Mouse (Mus musculus): ENCODE data around the gene Foxk1. TPM values are rescaled to one million over a fixed set of nuclear protein-coding genes. Genes with fewer than 3 reads are reported as not detected.

The Foxk1 gene
- total RNA-seq, 2 experiments from 2014 or later = 6.8 to 12.3 TPM

DNA sequence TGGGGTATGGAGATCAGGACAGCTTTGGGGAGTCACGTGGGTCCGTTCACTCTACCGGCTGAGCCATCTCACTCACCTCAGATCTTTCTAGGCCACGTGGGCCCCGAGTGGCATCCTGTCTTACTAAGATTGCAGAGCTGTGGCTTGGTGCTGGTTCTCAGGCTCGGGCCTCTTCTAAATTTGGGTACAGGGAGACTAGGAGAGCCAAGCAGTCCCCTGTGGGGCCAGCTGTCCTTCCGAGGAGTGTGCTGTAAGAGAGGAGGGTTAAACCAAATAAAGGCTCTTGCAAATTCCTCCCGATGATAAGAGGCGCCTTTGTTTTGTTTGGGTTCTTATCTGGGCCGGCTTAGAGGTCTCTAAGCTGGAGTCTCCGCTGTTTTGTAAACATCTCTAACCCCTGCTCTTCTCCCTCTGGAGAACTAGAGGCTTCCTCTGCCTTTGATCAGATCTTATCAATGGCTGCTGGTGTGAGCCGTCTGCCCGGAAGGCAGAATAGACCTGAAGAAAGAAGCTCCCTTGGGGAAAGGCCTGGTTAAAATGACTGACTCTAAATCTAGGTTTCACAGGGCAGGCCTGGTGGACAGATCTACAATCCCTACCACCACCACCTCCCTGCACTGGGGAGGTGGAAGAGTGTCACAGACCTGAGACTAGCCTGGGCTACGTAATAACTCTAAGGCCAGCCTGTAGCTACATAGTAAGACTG lies 14.9 kb downstream of the Foxk1 start:
- ATAC-seq (replicated peaks; ENCODE audit: low FRiP score, low TSS enrichment, poor library complexity, severe bottlenecking) = peak; percentile 87

DNA sequence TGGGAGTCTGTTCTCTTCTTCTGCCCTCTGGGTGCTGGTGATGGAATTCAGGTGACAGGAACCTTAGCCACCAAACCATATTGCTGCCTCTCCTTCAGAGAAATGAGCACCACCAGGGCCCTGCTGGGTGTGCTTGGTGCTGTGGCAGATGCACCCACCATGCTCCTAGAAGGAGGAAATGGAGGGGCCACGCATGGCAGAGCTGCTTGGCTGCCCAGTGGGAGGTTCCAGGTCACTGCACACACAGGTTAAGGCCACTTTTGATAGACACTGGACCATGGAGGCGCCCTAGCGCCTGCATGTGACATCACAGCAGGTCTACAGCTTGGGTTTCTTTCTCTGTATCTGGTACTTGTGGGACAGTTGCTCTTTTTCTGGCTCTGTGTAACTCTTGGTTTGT lies 15.8 kb downstream of the Foxk1 start:
- no peak for ATAC-seq (replicated peaks; ENCODE audit: low FRiP score, low TSS enrichment, poor library complexity, severe bottlenecking)

DNA sequence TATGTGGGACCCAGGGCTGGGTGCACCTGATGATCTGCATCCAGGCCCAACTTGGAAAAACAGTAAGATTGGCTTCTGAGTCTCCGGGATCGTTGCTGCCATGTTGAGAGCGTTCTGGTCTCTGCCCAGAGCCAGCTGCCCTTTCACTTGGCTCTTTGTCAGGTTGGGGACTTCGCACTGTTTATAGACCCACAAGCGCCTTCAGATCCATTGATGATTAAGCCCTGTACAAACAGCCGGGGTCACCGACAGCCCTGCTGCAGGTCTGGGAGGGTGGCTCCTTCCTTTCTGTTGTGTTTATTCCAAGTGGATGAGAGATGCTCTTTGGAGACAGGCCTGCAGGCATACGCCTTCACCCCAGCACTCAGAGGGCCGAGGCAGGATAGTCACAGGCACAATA lies 16.6 kb downstream of the Foxk1 start:
- no peak for ATAC-seq (replicated peaks; ENCODE audit: low FRiP score, low TSS enrichment, poor library complexity, severe bottlenecking)

DNA sequence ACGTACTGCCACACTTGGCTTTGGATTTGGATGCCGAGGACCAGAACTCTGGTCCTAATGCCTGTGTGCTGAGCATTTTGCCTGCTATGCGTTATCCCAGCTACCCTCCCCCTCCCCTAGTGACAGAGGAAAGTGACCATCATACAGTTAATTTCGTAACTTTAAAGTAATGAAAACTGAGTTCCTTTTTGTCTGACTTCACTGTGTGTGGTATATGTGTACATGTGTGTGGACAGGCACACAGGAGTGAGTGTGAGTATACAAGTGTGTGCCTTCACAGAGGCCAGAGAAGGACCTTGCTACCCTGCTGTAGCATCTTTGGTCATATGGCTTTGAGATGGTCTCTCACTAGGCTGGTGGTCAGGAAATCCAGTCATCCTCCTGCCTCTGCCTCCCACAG lies 17.1 kb downstream of the Foxk1 start:
- no peak for ATAC-seq (replicated peaks; ENCODE audit: low FRiP score, low TSS enrichment, poor library complexity, severe bottlenecking)

DNA sequence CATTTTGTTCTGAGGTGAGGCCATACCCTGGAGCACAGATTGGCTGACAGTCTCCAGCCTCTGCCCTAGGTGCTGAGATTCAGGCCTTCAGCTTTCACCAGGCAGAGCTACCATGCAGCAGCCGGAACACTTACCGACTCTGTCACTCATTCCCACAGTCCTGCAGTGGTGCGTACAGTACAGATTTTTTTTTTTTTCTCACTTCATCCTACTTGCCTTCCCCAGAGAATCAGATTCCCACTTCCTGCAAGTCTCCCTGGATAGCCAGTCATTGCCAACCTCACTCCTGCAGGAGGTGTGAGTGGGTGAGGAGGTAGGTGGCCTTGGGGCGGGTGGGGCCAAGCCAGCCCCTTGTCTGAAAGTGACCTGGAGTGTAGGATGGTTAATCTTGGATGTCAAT lies 19.0 kb downstream of the Foxk1 start:
- no peak for ATAC-seq (replicated peaks; ENCODE audit: low FRiP score, low TSS enrichment, poor library complexity, severe bottlenecking)

DNA sequence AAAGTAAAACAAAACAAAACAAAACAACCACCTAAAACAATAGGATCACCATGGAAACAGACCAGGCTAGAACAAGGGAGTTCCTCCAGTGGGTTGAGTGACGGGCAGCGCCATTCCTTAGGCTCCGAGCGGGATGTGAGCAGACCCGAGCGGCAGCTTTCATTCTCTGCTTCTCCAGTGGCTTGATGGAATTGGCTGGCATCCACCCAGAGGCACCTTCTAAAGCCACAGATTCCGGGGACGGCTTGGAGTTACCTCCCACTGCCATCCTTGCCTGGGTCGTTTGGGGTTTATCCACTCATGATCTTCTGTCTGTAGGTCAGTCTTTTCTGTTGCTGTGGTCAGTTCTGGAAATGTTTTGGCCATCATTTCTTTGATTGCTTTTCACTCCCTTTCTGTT lies 19.6 kb downstream of the Foxk1 start:
- no peak for ATAC-seq (replicated peaks; ENCODE audit: low FRiP score, low TSS enrichment, poor library complexity, severe bottlenecking)

DNA sequence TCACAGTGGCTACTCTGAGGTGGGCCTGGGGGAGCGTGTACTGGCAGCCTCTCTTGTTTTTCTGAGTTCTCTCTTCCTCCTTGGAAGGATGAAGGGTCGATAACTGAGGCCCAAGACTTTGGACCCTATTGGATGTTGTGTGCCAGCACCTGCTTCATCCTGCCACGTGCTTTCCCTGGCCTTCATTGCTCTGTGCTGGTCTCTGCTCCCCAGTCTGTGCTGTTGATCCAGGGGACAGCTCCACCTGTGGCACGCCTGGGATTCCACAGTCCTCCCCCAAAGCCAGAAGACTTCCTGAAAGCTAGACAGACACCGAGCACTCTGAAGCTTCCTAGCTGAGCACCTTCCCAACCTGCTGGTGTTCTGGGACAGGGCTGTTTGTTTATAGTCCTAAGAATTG lies 20.6 kb downstream of the Foxk1 start:
- ATAC-seq (replicated peaks; ENCODE audit: low FRiP score, low TSS enrichment, poor library complexity, severe bottlenecking) = no peak

DNA sequence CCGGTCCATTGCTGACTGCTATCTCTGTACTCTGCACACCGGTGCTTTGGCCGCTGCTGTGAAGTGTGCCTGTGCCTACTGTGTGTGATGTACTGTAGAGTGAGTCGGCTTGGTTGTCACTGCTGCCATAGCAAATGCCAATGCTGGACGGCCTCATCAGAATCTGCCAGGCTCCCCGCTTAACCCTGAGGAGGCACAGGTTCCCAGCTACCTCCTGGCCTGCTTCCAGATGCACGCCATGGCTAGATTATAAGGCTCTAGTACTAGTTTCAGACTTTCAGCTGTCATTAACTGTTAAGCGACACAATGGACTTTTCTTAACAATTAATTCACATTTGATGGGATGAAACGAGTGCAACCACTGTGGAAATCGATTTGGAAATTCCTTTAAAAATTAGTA lies 21.8 kb downstream of the Foxk1 start:
- ATAC-seq (replicated peaks; ENCODE audit: low FRiP score, low TSS enrichment, poor library complexity, severe bottlenecking) = no peak

DNA sequence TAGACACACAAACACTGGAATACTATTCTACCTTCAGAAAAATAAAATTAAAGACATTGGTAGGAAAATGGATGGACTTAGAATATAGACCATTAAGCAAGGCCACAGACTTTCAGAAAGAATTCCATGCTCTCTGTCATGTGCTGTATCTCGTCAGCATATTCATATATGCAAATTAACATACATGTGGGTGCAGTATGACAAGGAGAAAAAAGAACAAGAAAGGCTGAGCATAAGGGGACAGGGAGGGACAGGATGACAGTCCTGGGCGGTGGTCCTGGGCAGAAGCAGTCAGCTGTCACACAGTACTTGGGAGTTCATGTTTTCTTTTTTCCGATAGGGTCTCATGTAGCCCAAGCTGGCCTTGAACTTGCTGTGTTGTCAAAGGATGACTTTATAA lies 22.4 kb downstream of the Foxk1 start:
- no peak for ATAC-seq (replicated peaks; ENCODE audit: low FRiP score, low TSS enrichment, poor library complexity, severe bottlenecking)

DNA sequence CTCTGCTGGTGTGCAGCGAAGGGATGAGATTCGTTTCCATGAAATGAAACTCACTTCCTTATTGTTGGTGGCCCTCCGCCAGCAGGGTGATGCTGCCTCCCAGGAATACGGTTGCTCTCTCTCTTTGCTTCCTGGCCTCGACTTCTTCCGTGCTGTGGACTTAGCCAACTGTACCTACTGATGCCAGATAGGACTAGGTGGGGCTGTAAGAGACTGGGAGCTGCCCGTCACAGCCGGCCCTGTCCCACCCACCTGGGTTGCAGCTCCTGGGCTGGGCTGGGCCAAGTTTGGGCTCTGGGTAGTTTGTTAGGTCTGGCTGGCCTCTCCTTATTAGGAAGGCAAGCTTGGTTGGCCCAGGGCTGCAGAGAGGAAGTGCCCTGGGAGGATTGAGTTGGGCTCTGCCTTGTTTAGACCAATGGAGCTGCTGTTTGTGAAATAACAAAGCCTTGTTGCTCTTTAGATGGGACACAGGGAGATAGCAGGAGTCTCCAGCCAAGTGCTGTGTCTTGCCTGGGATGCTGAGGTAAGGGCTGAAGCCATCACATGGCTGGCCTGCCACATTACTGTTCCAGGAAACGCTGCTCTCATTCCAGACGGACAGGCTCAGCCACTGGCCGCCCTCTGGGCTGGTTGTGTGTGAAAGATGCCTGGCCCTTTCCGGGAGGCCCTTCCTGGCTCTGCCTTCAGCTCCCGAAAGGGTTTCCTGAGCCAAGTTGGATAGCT lies 23.5 kb downstream of the Foxk1 start:
- peak; percentile 66 for ATAC-seq (replicated peaks; ENCODE audit: low FRiP score, low TSS enrichment, poor library complexity, severe bottlenecking)

DNA sequence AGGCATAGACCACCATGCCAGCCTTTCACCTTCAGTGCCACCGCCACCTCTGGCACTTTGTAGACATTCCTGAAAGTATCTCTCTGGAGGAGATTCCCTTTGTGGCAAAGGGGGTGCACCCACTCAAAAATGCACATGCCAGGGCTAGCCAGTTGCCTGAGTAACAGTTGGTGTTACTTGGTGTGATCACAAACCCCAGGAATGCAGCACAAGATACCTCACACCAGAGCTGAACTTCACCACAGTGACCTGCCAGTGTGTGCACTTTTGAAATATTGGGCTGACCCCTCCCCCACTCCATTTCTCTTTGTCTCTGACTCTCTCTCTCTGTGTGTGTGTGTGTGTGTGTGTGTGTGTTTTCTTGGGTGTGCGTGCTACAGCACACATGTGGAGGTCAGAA lies 25.2 kb downstream of the Foxk1 start:
- no peak for ATAC-seq (replicated peaks; ENCODE audit: low FRiP score, low TSS enrichment, poor library complexity, severe bottlenecking)

DNA sequence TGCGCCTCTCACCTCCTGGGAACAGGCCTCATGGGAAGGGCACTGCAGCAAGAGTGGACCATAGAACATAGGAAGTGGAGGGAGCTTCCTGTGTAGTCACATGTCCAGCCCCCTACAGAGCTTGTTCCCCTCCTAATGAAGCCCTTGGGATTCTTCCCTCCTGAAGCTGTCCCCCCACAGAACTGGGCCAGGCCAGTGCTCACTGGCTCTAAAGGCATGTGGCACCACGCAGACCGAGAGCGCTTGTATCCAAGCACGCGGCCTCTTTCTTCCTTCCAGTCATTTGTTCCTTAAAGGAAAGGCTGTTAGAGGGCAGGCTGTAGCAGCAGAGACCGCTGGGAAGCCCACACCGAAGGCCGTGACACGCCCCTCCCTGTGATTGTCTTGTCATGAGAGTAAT lies 26.6 kb downstream of the Foxk1 start:
- ATAC-seq (replicated peaks; ENCODE audit: low FRiP score, low TSS enrichment, poor library complexity, severe bottlenecking) = no peak

DNA sequence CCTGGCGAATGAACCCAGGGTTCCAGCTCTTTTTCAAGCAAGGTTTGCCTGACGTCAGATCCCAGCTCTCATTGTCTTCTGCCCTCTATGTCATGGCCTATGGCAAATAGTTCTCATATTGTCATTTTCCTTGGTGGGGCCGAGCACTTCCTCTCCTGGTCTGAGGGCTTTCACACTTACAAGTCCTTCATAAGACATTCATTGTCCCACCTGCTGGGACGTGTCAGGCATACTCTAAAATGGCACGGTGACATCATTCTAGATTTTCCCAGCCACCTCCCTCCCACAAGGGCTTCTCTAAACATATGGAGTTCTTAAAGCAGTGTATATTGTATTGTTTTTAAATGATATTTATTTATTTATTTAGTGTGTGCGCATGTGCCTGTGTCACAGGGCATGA lies 27.4 kb downstream of the Foxk1 start:
- no peak for ATAC-seq (replicated peaks; ENCODE audit: low FRiP score, low TSS enrichment, poor library complexity, severe bottlenecking)

DNA sequence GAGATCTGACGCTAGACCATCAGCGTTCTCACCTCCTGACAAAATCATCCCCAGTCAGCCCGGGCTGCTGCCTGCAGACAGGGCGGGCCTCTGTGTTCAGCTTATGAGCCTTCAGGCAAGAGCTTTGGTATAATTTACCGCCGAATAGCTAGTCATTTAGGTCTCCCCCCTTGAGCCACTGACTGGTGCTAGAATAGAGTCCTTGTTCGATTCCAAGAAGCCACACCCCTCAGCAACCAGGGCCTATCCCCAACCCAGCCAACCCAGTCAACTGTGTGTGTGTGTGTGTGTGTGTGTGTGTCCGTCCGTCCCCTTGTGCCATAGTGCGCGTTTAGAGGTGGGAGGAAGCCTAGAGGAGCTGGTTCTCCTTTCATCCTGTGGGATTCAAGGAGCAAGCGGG lies 29.7 kb downstream of the Foxk1 start:
- no peak for ATAC-seq (replicated peaks; ENCODE audit: low FRiP score, low TSS enrichment, poor library complexity, severe bottlenecking)

DNA sequence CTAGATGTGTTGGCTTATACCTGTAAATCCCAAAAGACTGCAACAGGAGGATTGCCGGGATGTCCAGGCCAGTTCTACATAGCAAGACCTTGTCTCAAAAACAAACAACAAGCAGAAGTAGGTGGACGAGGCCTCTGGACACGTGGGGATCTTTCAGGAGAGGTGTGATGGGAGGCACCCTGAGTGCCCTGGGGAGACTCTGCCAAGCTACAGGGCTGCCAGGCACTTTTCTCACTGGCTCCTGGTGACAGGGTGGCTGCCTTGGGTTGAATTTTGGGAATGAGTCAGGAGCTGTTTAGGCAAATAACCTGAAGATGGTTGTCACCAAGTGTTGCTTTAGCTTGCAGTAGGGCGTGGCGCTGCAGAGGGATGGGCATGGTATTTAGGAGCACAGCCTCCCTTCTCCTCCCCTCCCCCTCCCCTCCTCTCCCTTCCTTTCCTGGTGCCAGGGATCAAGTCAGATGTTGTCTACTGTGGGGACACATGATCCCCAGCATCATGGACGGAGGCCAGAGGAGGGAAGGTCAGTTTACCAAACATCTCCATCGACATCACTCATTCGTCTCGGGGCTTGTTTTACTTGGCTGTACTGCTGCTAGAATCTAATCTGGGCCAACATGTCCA lies 30.6 kb downstream of the Foxk1 start:
- no peak for ATAC-seq (replicated peaks; ENCODE audit: low FRiP score, low TSS enrichment, poor library complexity, severe bottlenecking)

DNA sequence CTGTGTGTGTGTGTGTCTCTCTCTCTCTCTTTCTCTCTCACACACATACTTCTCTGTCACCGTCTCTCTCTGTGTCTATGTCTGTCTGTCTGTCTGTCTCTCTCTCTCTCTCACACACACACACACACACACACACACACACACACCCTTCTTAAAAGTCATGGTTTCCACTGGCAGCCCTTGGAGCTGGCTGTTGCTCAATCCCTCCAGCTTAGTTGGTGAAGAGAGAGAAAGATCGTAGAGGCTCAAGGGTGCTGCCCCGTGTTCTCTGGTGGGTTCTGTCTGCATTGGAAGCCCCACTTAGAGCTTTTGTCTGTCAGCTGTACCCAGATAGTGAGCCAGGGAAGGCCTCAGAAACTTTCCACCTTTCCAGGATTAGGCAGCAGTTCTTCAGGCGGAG lies 31.4 kb downstream of the Foxk1 start:
- ATAC-seq (replicated peaks; ENCODE audit: low FRiP score, low TSS enrichment, poor library complexity, severe bottlenecking) = no peak

DNA sequence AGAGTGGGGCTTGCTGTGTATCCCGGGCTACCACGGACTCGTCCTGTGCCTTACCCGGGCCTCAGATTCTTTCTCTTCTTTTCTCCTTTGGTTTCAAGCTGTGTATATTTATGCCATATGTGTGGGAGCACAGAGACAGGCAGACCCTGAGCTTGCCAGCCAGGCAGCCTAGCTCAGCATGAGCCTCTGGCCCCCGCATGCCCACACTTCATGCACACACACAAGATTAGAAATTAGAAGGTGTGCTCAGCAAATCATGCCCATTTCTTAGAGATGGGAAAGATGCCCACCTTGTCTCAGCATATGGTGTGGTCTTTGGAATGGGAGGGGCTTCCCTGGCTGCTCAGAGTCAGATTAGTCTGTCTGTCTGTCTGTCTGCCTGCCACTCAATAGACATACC lies 32.8 kb downstream of the Foxk1 start:
- ATAC-seq (replicated peaks; ENCODE audit: low FRiP score, low TSS enrichment, poor library complexity, severe bottlenecking) = no peak

DNA sequence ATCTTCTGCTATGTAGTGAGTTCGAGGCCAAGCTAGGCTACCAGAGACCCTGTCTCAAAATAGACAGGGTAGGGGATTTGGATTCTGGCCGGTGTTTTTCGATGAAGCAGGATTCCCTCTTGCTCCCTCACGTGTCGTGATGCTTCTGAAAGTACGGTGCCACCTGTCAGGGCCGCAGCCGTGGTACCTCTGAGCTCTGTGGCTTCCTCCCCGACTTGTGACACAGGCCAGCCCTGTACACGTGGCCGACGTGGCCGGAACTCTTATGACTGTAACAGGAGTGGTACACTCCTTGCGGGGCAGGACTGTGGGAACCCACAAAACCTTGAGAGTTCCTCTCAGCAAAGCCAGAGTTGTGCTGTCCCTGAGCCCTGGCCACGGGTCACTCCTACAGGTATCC lies 34.4 kb downstream of the Foxk1 start:
- ATAC-seq (replicated peaks; ENCODE audit: low FRiP score, low TSS enrichment, poor library complexity, severe bottlenecking) = no peak

DNA sequence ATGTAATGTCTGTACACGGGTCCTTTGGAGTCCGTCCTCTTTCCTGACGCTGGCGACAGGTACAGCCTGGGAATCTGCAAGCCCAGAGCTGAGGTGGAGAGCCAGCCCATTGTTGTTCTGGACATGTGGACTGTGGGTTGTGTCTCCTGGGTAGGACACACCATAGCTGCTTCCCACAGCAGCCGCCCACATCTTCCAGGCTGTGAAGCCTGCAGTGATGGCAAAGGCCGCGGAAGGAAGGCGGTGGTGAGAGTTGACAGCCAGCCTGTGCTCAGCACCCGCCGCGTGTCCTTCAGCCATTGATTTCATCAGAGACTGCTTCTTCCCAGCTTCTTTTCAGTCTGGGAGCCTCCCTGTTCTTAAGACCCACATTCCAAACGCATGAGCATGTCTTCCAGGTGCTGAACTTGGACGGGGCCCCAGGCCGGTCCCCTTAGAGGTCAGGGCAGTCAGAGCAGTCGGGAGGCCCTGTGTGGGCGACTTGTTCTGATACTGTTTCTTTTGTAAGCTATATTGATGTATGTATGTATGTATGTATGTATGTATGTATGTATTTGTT lies 37.2 kb downstream of the Foxk1 start:
- ATAC-seq (replicated peaks; ENCODE audit: low FRiP score, low TSS enrichment, poor library complexity, severe bottlenecking) = no peak

DNA sequence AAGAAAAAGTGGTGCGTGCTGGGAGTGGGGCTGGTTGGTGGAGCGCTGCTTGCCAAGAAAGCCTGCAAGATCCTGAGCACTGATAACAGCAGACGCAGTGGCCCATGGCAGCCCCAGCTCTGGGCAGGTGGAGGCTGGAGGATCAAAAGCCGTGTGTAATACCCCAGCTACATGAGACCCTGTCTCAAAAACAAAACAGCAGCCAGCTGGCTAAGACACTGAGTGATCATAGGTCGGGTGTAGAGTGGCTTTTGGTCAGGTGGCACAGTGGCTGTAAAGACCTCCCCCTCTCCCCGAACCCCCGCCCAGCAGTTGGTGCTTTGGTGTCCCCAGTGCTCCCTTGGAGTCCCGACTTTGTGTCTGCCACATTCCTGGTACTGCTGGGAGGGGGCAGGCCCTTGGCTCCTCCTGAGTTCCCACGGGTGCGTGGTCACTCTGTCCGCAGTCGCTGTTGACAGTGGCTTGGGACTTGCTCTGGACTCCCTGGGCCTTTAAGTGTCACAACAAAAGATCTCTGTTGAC lies 38.7 kb downstream of the Foxk1 start:
- peak; percentile 22 for ATAC-seq (replicated peaks; ENCODE audit: low FRiP score, low TSS enrichment, poor library complexity, severe bottlenecking)
